Mouse (Mus musculus) activated CD4-positive, CD25-positive, alpha-beta regulatory T cell, adult 4 months (primary cell): ENCODE measurements around the gene Slc25a11. TPM values are rescaled to one million over a fixed set of nuclear protein-coding genes. Genes with fewer than 3 reads are reported as not detected.
A peak's percentile ranks its signal among the peaks of the same experiment; 100 is the strongest.

Source experiments
- ATAC-seq: one replicate; pipeline ENCODE4 v1.8.0; 2017
- polyA plus RNA-seq, 2 experiments: library from polyadenylated mRNA; unstranded; fragments of 100-300 nt; shearing (Covaris generic); gene quantifications; one replicate each; pipeline ENCODE4 v1.2.1; 2017

Slc25a11 gene
- polyA plus RNA-seq, 2 experiments from 2014 or later = 80.4 to 124 TPM

GRCm38 (mm10) chr11:70667271-70668150 lies 20.2 kb upstream of the Slc25a11 start:
- no peak for ATAC-seq

DNA sequence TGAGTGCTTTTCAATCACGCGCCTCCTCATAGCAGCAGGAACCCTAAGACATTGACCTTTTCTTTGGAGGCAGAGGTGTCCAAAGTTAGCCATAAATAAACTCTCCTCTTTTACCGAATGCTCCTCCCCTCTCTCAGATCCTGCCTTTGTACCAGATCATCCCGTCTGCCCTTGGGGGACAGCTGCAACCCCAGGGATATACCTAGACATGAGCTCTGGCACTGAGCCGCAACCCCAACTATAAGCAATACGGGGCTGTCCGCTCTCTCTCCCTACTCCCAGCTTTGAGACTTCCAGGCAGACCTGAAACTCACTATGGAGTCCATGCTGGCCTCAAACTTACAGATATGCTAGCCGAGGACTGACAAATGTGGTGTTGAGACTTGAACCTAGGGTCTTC lies 19.4 kb upstream of the Slc25a11 start:
- no peak for ATAC-seq

DNA sequence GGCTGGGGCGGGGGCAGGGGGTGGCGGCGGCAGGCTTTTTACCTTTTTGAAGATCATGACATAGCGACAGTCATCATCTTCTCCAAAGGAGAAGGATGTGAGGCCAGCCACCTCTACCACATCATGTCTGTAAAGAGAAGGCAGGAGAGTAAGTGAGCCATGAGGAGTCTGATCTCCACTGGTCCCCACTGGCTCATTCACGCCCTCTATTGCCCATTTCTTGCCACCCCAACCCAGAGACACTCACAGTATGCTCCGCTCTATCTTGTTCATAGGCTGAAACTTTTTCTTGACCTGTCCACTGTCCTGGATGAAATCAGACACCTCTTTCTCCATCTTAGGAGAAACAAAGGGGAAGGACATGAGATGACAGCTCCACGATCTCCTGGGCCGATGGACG lies 17.5 kb upstream of the Slc25a11 start:
- no peak for ATAC-seq

GRCm38 (mm10) chr11:70663957-70664356 lies 16.7 kb upstream of the Slc25a11 start:
- ATAC-seq = no peak

DNA sequence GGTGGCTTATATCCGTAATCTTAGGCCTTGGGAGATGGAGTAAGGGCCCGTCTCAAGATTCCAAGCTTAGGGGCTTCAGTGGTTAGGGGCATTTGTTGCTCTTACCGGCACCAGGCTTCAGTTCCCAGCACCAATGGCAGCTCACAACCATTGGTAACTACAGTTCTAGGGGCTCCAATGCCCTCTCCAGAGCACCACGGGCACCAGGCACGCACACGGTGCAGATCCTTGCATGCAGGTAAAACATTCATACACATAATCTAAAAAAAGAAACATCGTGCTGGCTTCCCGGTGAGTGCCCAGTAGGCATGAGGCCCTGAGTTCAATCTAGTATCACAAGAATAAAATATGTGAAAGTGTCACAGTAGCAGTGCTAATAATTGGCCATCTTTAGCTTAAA lies 15.8 kb upstream of the Slc25a11 start:
- ATAC-seq = no peak

DNA sequence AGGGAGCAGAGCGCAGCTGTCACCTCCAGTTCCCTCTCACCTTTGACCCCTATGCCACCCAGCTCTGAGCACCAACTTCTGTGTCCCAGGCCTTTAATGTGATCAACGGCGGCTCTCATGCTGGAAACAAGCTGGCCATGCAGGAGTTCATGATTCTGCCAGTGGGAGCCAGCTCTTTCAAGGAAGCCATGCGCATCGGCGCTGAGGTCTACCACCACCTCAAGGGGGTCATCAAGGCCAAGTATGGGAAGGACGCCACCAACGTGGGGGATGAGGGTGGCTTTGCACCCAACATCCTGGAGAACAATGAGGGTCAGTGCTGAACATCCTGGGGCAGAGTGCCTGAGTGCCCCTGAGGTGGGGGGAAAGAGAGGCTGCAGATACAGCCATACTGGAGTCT lies 13.3 kb upstream of the Slc25a11 start:
- no peak for ATAC-seq

- ATAC-seq = no peak
These were observed 11.7 kb upstream of the Slc25a11 start for GRCm38 (mm10) chr11:70658942-70659341.

DNA sequence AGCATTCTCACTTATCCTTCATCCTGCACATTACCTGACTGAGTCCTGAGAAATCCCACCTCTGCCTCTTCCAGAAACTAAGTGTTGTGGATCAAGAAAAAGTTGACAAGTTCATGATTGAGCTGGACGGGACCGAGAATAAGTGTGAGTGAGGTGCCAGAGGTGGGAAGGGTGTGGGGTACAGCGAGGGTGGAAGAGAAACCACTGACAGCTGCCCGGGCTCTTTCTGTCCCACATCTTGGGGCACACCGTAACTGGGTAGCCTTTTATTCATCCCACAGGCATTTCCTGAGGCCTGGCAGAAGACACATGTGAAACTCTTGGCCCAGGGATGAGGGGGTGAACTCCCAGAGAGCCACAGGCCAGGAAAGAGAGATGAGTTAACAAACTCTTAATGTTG lies 11.2 kb upstream of the Slc25a11 start:
- no peak for ATAC-seq

- no peak for ATAC-seq
These were observed 10.7 kb upstream of the Slc25a11 start for GRCm38 (mm10) chr11:70657991-70658390.

GRCm38 (mm10) chr11:70657573-70657972 lies 10.3 kb upstream of the Slc25a11 start:
- ATAC-seq = no peak

- no peak for ATAC-seq
These were observed 9.7 kb upstream of the Slc25a11 start, which contains the start of gene Eno3 for GRCm38 (mm10) chr11:70656964-70657363. Eno3 (plus strand) TSS chr11:70657202.

- no peak for ATAC-seq
These were observed 9.2 kb upstream of the Slc25a11 start for GRCm38 (mm10) chr11:70656456-70656927.

DNA sequence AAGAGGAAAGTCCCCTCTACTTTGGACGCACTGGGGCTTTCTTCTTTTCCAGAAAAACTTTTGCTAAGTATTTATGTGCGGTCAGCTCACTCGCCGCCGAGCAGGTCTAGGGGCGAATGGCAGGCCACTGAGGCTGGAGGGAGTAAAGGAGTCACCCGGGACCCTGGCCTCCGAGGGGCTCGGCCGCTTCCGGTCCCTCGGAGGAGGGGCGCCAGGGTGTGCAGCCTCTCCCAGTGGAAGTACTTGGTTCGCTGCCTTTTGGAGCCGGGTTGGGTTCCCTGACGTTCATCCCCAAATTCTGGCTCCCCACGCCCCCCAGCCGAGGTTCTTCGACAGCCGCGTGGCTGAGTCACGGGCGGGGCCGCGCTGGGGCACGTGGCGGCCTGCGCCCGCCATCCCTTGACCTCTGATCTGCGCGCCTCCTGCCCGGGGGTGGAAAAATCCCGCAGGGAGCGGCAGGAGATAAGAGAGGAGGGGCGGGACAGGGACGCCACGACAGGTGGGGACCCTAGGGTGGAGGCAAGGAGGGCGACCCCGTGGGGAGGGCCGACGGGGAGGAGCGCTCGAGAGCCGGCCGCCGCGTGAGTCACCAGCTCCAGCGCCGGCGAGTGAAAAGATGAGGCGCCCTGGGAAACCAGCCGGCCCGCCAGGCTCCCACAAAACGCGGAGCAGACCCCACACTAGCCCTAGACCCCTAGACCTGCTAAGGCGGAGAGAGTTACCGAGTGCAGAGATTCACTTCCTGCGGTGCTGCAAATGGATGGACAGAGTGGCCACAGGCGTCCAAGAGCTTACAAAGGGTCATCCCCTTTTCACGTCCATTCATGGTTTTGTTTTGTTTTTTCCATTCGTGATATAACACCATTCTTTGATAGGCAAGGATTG lies 8.5 kb upstream of the Slc25a11 start:
- no peak for ATAC-seq

GRCm38 (mm10) chr11:70654923-70655570 lies 7.8 kb upstream of the Slc25a11 start:
- no peak for ATAC-seq

- ATAC-seq = peak; percentile 13
These were observed 7.1 kb upstream of the Slc25a11 start, which contains the start of gene Pfn1 for GRCm38 (mm10) chr11:70654198-70654922. Pfn1 (minus strand) TSS chr11:70654644.

GRCm38 (mm10) chr11:70653345-70654197 lies 6.3 kb upstream of the Slc25a11 start:
- peak; percentile 24 for ATAC-seq

DNA sequence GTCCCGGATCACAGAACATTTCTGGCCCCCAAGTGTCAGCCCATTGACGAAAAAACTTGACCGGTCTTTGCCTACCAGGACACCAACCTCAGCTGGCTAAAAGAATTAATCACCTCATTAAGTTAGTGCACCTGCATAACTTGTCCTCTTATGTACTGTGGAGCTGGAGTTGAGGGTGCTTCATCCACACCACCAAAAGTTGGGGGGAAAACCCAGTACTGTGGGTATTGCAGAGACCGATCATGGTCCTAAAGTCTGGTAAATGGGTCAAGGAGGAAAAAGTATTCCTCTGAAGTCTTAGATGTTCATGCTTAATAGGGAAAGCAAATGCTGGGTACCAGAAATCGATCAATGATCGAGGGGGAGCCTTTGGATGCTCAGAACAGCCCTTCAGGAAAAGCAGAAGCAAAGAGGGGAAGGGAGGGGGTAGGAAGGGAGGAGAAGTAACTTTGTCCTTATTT lies 5.6 kb upstream of the Slc25a11 start:
- ATAC-seq = no peak

GRCm38 (mm10) chr11:70652029-70652883 lies 5.0 kb upstream of the Slc25a11 start:
- ATAC-seq = no peak

- no peak for ATAC-seq
These were observed 4.1 kb upstream of the Slc25a11 start for GRCm38 (mm10) chr11:70651391-70651790.
